Mouse (Mus musculus) limb, embryonic 11.5 days (tissue): ENCODE measurements around the gene Pde7b. TPM values are rescaled to one million over a fixed set of nuclear protein-coding genes. Genes with fewer than 3 reads are reported as not detected.

ENCODE experiments used
- ATAC-seq: fragments of 200-750 bp; cut with Nextera tagmentation; 2 replicates; pipeline ENCODE4 v1.8.0; 2017; ENCODE audit warnings: low read depth; ENCODE audit not compliant: insufficient number of reproducible peaks, low FRiP score, low TSS enrichment
- DNase-seq: peaks from one replicate; pipeline ENCODE4 v3.0.0-alpha.2; 2015; ENCODE audit warnings: low spot score
- H3K27ac ChIP-seq: fragments of 300-500 bp; sonication (generic); replicated peaks from 2 replicates; pipeline ENCODE4 v1.5.1; 2014; ENCODE audit warnings: low read depth, mild to moderate bottlenecking, low read length
- H3K27me3 ChIP-seq: fragments of 300-500 bp; sonication (generic); 2 replicates; pipeline ENCODE4 v1.6.1; 2014; ENCODE audit warnings: mild to moderate bottlenecking, low read length, mixed read lengths; ENCODE audit not compliant: control insufficient read depth, insufficient read depth
- H3K36me3 ChIP-seq: fragments of 300-500 bp; sonication (generic); 2 replicates; pipeline ENCODE4 v1.6.1; 2014; ENCODE audit warnings: mild to moderate bottlenecking, low read length, moderate library complexity, mixed read lengths; ENCODE audit not compliant: control insufficient read depth, insufficient read depth
- H3K4me1 ChIP-seq: fragments of 300-500 bp; sonication (generic); 2 replicates; pipeline ENCODE4 v1.6.1; 2014; ENCODE audit warnings: low read length, mixed read lengths; ENCODE audit not compliant: control insufficient read depth, insufficient read depth
- H3K4me2 ChIP-seq: fragments of 300-500 bp; sonication (generic); 2 replicates; pipeline ENCODE4 v1.6.1; 2014; ENCODE audit warnings: low read depth, mild to moderate bottlenecking, moderate library complexity; ENCODE audit not compliant: severe bottlenecking
- H3K4me3 ChIP-seq: fragments of 300-500 bp; sonication (generic); 2 replicates; pipeline ENCODE4 v1.5.1; 2014; ENCODE audit warnings: low read depth, low read length
- H3K9ac ChIP-seq: fragments of 300-500 bp; sonication (generic); 2 replicates; pipeline ENCODE4 v1.6.1; 2014; ENCODE audit warnings: mild to moderate bottlenecking, low read length
- H3K9me3 ChIP-seq: fragments of 300-500 bp; sonication (generic); 2 replicates; pipeline ENCODE4 v1.6.1; 2016; ENCODE audit warnings: low read length; ENCODE audit not compliant: control insufficient read depth
- WGBS: fragments of 180-500 bp; shearing (Covaris S2); extraction: QIAGEN DNeasy Blood & Tissue Kit; methylation state at CpG from one replicate; pipeline ENCODE4 v1.1.7; 2014; 5-methylcytosine and 5-hydroxymethylcytosine counted together
- polyA plus RNA-seq: library from polyadenylated mRNA; unstranded; fragments of >200 nt; fragmentation: Nextera tagmentation; extraction: Ambion mirVana; gene quantifications from 2 replicates; pipeline ENCODE4 v1.2.1, GENCODE M21; 2014

The Pde7b gene
- polyA plus RNA-seq, 1 experiment from 2014 or later = 2.3 TPM

DNA sequence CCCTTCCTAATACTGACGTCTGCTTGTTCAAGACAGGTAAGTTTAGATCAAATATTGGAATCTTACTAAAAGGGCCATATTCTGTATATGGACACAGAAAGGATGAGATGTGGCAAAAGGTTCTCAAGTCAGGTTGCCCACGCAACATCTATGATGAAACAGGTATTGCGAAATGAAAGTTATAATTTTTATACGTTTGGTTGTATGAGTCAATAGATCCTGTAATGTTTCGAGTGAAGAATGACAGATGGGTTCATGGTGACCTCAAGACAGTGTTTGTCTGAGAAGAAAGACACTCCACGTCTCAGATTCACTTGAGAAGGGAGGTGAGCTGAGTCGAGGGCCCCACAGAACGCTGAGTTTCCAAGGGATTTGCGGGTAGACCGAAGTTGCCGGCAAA lies 149.9 kb downstream of the Pde7b start:
- H3K4me3 ChIP-seq = no peak overlapping the region
- no peaks in the 10 kb centered on the region for H3K27me3 ChIP-seq
- no peak overlapping the region for H3K4me2 ChIP-seq
- 94% methylated on average over 11 of the region's 11 CpGs for WGBS
- H3K4me1 ChIP-seq = no peaks in the 10 kb centered on the region
- DNase-seq = no peak
- H3K9me3 ChIP-seq = no peaks in the 10 kb centered on the region
- H3K36me3 ChIP-seq = no peaks in the 10 kb centered on the region
- no peak overlapping the region for H3K9ac ChIP-seq
- no peak for ATAC-seq
- no peak overlapping the region for H3K27ac ChIP-seq

DNA sequence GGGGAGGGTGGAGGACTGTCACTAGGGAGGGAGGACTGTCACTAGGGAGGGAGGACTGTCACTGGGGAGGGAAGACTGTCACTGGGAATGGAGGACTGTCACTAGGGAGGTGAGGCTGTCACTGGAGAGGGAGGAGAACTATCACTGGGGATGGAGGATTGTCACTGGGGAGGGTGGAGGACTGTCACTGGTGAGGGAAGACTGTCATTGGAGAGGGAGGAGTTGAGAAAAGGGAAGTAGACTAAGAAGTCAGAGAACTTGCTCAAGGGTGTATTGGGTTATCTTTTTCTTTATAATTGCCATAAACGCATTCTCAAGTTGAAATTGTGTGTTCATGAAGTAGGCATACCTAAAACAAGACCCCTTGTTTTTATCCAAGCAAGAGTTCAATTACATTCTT lies 150.5 kb downstream of the Pde7b start:
- ATAC-seq (no peak), DNase-seq (no peak)
- H3K36me3 ChIP-seq = no peaks in the 10 kb centered on the region
- no peaks in the 10 kb centered on the region for H3K4me1 ChIP-seq
- H3K27ac ChIP-seq = no peak overlapping the region
- H3K4me2 ChIP-seq = no peak overlapping the region
- no peaks in the 10 kb centered on the region for H3K27me3 ChIP-seq
- H3K9me3 ChIP-seq = no peaks in the 10 kb centered on the region
- 90% methylated on average over 1 of the region's 1 CpGs for WGBS
- H3K9ac ChIP-seq = no peak overlapping the region
- no peak overlapping the region for H3K4me3 ChIP-seq

- Histone ChIP-seq H3K9me3 (no peaks in the 10 kb centered on the region), H3K36me3 (no peaks in the 10 kb centered on the region), H3K27me3 (no peaks in the 10 kb centered on the region), H3K4me2 (no peak overlapping the region), H3K4me3 (no peak overlapping the region), H3K27ac (no peak overlapping the region), H3K9ac (no peak overlapping the region), H3K4me1 (no peaks in the 10 kb centered on the region)
- DNase-seq (no peak), ATAC-seq (no peak)
- WGBS = 85% methylated on average over 2 of the region's 2 CpGs
These were observed 153.4 kb downstream of the Pde7b start for GRCm38 (mm10) chr10:20571521-20571920.

- no peak overlapping the region for H3K4me2 ChIP-seq
- no peaks in the 10 kb centered on the region for H3K36me3 ChIP-seq
- WGBS = 87% methylated on average over 6 of the region's 6 CpGs
- H3K4me3 ChIP-seq = no peak overlapping the region
- no peaks in the 10 kb centered on the region for H3K4me1 ChIP-seq
- no peaks in the 10 kb centered on the region for H3K9me3 ChIP-seq
- no peak overlapping the region for H3K27ac ChIP-seq
- ATAC-seq (no peak), DNase-seq (no peak)
- H3K27me3 ChIP-seq = no peaks in the 10 kb centered on the region
- H3K9ac ChIP-seq = no peak overlapping the region
These were observed 156.2 kb downstream of the Pde7b start for GRCm38 (mm10) chr10:20568630-20569029.

DNA sequence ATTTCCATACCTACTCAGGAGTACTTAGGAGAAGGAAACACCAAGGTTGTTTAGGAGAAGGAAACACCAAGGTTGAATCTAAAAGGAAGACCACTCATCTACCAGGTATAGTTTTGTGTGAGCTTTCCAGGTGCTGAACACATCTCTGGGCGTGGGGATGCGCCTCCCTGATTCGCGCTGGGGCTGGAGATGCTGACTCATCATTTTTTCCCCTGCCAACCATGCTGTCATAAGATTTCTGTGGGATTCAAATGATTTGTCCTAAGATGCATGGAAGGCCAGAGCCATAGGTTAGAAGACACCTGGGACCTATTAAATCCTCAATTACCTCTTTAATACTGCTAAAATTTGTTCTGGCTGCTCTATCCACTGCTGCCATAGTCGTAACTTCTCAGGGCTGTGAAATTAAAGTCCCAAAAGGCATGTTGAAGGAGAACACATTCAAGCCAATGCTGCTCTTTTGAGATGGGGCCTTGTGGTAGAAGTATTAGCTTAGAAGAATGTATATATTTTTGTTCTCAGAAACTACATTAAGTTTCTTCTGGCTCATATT lies 157.1 kb downstream of the Pde7b start:
- H3K4me2 ChIP-seq = no peak overlapping the region

GRCm38 (mm10) chr10:20556477-20556876 lies 168.4 kb downstream of the Pde7b start:
- DNase-seq = no peak
- H3K4me2 ChIP-seq = no peak overlapping the region
- no peak overlapping the region for H3K9ac ChIP-seq
- no peak overlapping the region for H3K27ac ChIP-seq
- H3K27me3 ChIP-seq = no peaks in the 10 kb centered on the region
- ATAC-seq = no peak
- H3K4me1 ChIP-seq = no peaks in the 10 kb centered on the region
- no peaks in the 10 kb centered on the region for H3K9me3 ChIP-seq
- H3K4me3 ChIP-seq = no peak overlapping the region
- 64% methylated on average over 7 of the region's 7 CpGs for WGBS
- no peaks in the 10 kb centered on the region for H3K36me3 ChIP-seq

More for the DNA sequence above, 157.1 kb downstream of the Pde7b start:
- H3K9ac ChIP-seq = no peak overlapping the region
- H3K27ac ChIP-seq = no peak overlapping the region
- no peak for ATAC-seq
- H3K4me1 ChIP-seq = no peaks in the 10 kb centered on the region
- no peaks in the 10 kb centered on the region for H3K9me3 ChIP-seq
- H3K36me3 ChIP-seq = no peaks in the 10 kb centered on the region
- H3K27me3 ChIP-seq = no peaks in the 10 kb centered on the region
- WGBS = 80% methylated on average over 5 of the region's 5 CpGs
- no peak overlapping the region for H3K4me3 ChIP-seq
- no peak for DNase-seq

- Histone ChIP-seq H3K36me3 (no peaks in the 10 kb centered on the region), H3K9ac (no peak overlapping the region), H3K27me3 (no peaks in the 10 kb centered on the region), H3K4me2 (no peak overlapping the region), H3K27ac (no peak overlapping the region), H3K9me3 (no peaks in the 10 kb centered on the region), H3K4me1 (peaks cover 12% of the 10 kb centered on the region), H3K4me3 (no peak overlapping the region)
- no peak for ATAC-seq
- DNase-seq = no peak
These were observed 173.5 kb downstream of the Pde7b start for GRCm38 (mm10) chr10:20551341-20551740.

GRCm38 (mm10) chr10:20550771-20551170 lies 174.1 kb downstream of the Pde7b start:
- no peaks in the 10 kb centered on the region for H3K27me3 ChIP-seq
- H3K9ac ChIP-seq = no peak overlapping the region
- H3K36me3 ChIP-seq = no peaks in the 10 kb centered on the region
- no peak overlapping the region for H3K4me2 ChIP-seq
- no peak overlapping the region for H3K27ac ChIP-seq
- WGBS = 72% methylated on average over 3 of the region's 3 CpGs
- H3K4me3 ChIP-seq = no peak overlapping the region
- no peak for ATAC-seq
- H3K4me1 ChIP-seq = peaks cover 12% of the 10 kb centered on the region
- no peak for DNase-seq
- no peaks in the 10 kb centered on the region for H3K9me3 ChIP-seq

DNA sequence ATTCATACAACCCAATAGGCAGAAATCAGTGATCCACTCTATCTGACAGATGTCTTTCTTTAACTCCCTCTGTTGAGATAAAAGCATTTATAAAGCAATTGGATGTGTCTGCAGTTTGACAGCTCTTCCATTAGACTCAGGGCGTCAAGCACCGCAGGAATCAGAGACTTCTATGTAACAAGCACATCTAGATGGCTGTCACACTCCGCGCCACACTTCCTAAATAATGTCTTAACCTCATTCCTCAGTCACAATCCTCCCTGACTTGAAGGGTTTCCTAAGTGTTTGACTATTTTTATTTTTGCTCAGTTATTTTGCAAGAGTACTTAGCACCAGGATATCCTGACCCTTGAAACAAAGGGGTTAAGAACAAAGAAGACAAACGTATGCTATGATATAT lies 174.7 kb downstream of the Pde7b start:
- Histone ChIP-seq H3K9me3 (no peaks in the 10 kb centered on the region), H3K4me1 (peaks cover 12% of the 10 kb centered on the region), H3K4me3 (no peak overlapping the region), H3K27me3 (no peaks in the 10 kb centered on the region), H3K27ac (no peak overlapping the region), H3K36me3 (no peaks in the 10 kb centered on the region), H3K4me2 (no peak overlapping the region), H3K9ac (no peak overlapping the region)
- ATAC-seq (no peak), DNase-seq (no peak)
- 74% methylated on average over 5 of the region's 5 CpGs for WGBS
